Mouse (Mus musculus): ENCODE measurements around the gene Uhrf1. TPM values are rescaled to one million over a fixed set of nuclear protein-coding genes. Genes with fewer than 3 reads are reported as not detected.

Uhrf1 gene
- polyA plus RNA-seq, 1 experiment, result 16.3 TPM

DNA sequence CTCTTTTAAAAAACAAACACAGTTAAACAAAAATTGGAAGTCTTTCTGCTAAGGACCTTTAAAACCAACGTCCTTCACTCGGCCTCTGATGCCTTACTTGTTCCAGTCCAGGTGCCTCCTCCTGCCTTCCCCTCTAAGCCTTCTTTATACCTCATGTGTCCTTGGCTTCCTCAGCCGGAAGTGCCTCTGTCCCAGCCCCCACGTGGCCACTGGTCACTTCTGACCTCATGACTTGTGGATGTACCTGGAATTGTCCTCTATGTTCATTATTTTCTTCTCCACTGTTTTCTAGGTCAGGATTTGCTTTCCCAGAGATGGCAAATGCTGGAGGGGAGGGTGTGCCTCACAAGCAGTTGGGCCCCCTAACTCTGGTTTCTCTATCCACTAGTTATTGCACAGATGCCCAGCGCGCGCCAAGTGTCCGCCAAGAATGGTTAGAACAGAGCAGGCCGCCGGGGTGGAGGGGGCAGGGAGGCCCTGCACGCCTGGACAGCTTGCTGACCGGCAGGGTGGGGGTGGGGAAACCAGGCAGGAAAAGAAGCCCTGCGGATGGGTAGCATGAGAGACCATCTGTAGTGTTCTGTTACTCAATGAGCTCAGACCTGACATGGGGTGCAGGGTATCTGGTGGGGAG, 641 bp upstream of the Uhrf1 start:
- TF ChIP-seq CTCF (IDR thresholded peaks at IDR 0.05; ENCODE audit: extremely low read depth, insufficient read length, insufficient replicate concordance, low read depth, low read length) (no peak), POLR2A (IDR thresholded peaks at IDR 0.05; ENCODE audit: low read depth, low read length) (no peak)
- H3K4me3 ChIP-seq (ENCODE audit: low read depth, low read length), result no peak overlapping the region
- H3K27ac ChIP-seq (ENCODE audit: insufficient read depth, low read depth, low read length), result no peak overlapping the region
- no peaks in the 10 kb centered on the region for H3K36me3 ChIP-seq (ENCODE audit: control insufficient read depth, insufficient read depth, low read length)
- no peaks in the 10 kb centered on the region for H3K27me3 ChIP-seq (ENCODE audit: control insufficient read depth, insufficient read depth, low read length)
- 53% methylated on average over 13 of the region's 13 CpGs for WGBS
- peaks cover 22% of the 10 kb centered on the region for H3K4me1 ChIP-seq (ENCODE audit: control insufficient read depth, insufficient read depth, insufficient read length, low read length)

DNA sequence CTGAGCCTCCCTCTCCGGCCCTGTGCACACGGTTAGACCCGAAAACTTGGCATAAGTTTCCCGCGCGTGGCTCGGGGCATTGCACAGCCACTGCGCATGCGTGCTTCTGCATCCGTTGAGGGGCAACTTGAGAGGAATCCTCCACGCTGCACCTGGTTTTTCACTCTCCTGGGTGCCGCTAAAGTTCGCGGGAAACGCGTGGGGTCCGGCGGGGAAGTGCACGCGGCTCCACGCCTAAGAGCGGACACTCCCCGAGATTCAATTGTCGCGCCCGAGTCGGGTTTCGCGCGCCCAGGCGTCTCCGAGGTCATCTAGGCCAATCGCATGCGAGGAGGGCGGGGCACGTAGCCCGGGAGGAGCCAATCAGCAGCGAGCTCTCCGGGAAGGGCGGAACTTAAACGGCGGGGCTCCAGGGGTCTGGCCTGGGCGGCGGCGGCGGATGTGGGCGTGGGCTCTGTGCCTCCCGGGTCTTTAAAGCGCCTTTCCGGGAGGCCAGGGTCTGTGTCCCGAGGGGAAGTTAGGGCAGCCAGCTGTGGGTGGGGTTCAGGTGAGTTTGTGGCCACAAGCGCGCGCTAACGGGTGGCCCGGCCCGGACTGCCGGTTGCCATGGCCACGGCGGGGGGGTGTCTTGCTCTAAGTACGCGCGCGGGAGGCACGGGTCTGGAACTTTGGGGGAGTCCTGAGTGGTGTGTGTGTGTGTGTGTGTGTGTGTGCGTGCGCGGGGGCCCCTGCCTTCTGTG, 896 bp downstream of the Uhrf1 start:
- WGBS, result under 1% methylated on average over 68 of the region's 68 CpGs
- TF ChIP-seq CTCF (IDR thresholded peaks at IDR 0.05; ENCODE audit: extremely low read depth, insufficient read length, insufficient replicate concordance, low read depth, low read length), result no peak
- TF ChIP-seq POLR2A (IDR thresholded peaks at IDR 0.05; ENCODE audit: low read depth, low read length), result no peak
- H3K27ac ChIP-seq (ENCODE audit: insufficient read depth, low read depth, low read length), result peak overlapping the region; percentile 31; the same call in 1 of the 2 replicates

DNA sequence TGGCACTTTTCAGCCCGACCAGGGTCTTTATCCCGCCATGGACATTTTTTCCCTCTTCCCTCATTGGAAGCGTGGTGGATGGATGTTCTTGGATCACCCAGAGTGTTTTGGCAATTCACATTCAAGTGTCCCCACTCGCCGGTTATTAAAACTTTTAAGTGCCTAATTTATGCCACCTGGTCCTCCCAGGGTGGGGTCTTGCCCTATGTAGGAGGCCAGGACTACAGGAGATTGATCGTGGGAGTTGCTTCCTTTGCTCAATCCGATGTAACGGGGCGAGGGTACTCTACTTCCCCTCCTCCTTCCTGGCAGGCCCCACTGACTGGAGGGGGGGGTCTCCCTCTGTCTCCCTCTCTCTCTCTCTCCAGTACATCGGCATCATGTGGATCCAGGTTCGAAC, 1.6 kb downstream of the Uhrf1 start:
- Histone ChIP-seq H3K27ac (ENCODE audit: insufficient read depth, low read depth, low read length) (no peak overlapping the region), H3K27me3 (ENCODE audit: control insufficient read depth, insufficient read depth, low read length) (no peaks in the 10 kb centered on the region), H3K36me3 (ENCODE audit: control insufficient read depth, insufficient read depth, low read length) (no peaks in the 10 kb centered on the region), H3K4me1 (ENCODE audit: control insufficient read depth, insufficient read depth, insufficient read length, low read length) (peaks cover 22% of the 10 kb centered on the region), H3K4me3 (ENCODE audit: low read depth, low read length) (peak overlapping the region; percentile 82)
- WGBS, result 8% methylated on average over 11 of the region's 11 CpGs
- TF ChIP-seq CTCF (IDR thresholded peaks at IDR 0.05; ENCODE audit: extremely low read depth, insufficient read length, insufficient replicate concordance, low read depth, low read length) (no peak), POLR2A (IDR thresholded peaks at IDR 0.05; ENCODE audit: low read depth, low read length) (no peak)

More for the DNA sequence above, 896 bp downstream of the Uhrf1 start:
- Histone ChIP-seq H3K36me3 (ENCODE audit: control insufficient read depth, insufficient read depth, low read length) (no peaks in the 10 kb centered on the region), H3K4me1 (ENCODE audit: control insufficient read depth, insufficient read depth, insufficient read length, low read length) (peaks cover 22% of the 10 kb centered on the region), H3K4me3 (ENCODE audit: low read depth, low read length) (peak overlapping the region; percentile 82), H3K27me3 (ENCODE audit: control insufficient read depth, insufficient read depth, low read length) (no peaks in the 10 kb centered on the region)

DNA sequence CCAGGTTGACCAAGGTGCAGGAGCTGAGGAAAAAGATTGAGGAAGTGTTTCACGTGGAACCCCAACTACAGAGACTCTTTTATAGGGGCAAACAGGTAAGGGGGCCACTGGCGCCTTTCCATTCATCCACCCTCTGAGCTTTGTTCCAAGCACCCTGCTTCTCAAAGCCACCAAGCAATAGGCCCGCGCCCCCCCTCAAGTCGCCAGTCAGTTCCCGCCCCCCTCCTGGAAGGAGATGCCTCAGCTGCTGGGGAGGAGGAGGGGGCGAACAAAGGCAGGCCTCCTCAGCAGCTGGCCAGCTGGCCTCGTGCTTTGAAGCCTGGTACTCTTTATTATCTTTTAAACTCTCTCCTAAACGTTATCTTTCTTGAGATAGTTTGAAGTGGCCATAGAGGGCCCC, 2.0 kb downstream of the Uhrf1 start:
- 30% methylated on average over 9 of the region's 9 CpGs for WGBS
- Histone ChIP-seq H3K4me3 (ENCODE audit: low read depth, low read length) (peak overlapping the region; percentile 82), H3K27me3 (ENCODE audit: control insufficient read depth, insufficient read depth, low read length) (no peaks in the 10 kb centered on the region), H3K27ac (ENCODE audit: insufficient read depth, low read depth, low read length) (no peak overlapping the region), H3K36me3 (ENCODE audit: control insufficient read depth, insufficient read depth, low read length) (no peaks in the 10 kb centered on the region), H3K4me1 (ENCODE audit: control insufficient read depth, insufficient read depth, insufficient read length, low read length) (peaks cover 22% of the 10 kb centered on the region)
- TF ChIP-seq CTCF (IDR thresholded peaks at IDR 0.05; ENCODE audit: extremely low read depth, insufficient read length, insufficient replicate concordance, low read depth, low read length), result no peak
- TF ChIP-seq POLR2A (IDR thresholded peaks at IDR 0.05; ENCODE audit: low read depth, low read length), result no peak

DNA sequence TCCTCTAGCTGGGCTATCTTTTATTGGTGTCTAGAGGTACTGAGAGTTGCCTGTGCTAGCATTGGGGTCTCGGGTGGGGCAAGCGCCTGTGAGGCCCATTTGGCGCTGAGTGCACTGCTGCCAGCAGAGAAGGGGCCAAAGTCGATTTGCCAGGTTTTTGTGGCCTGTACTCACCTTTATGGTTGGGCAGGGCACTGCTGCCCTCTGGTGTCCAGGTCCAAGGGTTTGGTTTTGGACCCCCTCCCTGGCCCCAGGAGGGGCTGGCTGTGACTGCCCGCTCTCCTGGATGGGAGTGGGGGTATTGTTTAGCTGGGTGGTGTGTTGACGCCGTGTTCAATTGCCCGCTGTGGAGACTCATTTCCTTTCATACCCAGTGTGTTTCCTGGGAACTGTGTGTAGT, 2.7 kb downstream of the Uhrf1 start:
- WGBS, result 50% methylated on average over 8 of the region's 8 CpGs
- Histone ChIP-seq H3K27me3 (ENCODE audit: control insufficient read depth, insufficient read depth, low read length) (no peaks in the 10 kb centered on the region), H3K4me1 (ENCODE audit: control insufficient read depth, insufficient read depth, insufficient read length, low read length) (peaks cover 22% of the 10 kb centered on the region), H3K27ac (ENCODE audit: insufficient read depth, low read depth, low read length) (no peak overlapping the region), H3K4me3 (ENCODE audit: low read depth, low read length) (no peak overlapping the region), H3K36me3 (ENCODE audit: control insufficient read depth, insufficient read depth, low read length) (no peaks in the 10 kb centered on the region)
- no peak for TF ChIP-seq POLR2A (IDR thresholded peaks at IDR 0.05; ENCODE audit: low read depth, low read length)
- peak; percentile 50; the same call in 1 of the 2 replicates for TF ChIP-seq CTCF (IDR thresholded peaks at IDR 0.05; ENCODE audit: extremely low read depth, insufficient read length, insufficient replicate concordance, low read depth, low read length)

DNA sequence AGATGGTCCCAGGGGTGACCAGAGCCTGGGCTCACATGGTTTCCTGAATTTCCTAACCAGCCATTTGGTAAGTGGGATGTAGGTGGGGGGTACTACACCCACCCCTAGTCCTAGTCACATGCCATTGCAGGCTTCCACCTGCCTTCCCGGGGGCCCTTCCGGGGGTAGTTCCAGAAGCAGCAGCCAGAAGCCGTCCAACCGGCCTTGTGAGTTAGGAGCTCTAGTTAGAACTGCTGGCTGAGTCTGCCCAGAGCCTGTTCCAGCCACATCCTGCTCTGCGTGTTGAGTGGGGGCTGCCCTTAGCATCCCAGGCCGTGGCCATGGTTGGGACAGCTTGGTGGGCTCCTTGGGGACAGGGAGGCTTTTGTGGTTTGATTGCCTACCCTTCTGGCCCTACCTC, 5.0 kb downstream of the Uhrf1 start:
- Histone ChIP-seq H3K4me3 (ENCODE audit: low read depth, low read length) (no peak overlapping the region), H3K36me3 (ENCODE audit: control insufficient read depth, insufficient read depth, low read length) (peaks cover 6% of the 10 kb centered on the region; the same call in 1 of the 2 replicates)
- 53% methylated on average over 6 of the region's 6 CpGs for WGBS

More for the DNA sequence above, 5.0 kb downstream of the Uhrf1 start:
- Histone ChIP-seq H3K4me1 (ENCODE audit: control insufficient read depth, insufficient read depth, insufficient read length, low read length) (peaks cover 16% of the 10 kb centered on the region), H3K27ac (ENCODE audit: insufficient read depth, low read depth, low read length) (no peak overlapping the region), H3K27me3 (ENCODE audit: control insufficient read depth, insufficient read depth, low read length) (no peaks in the 10 kb centered on the region)
- TF ChIP-seq POLR2A (IDR thresholded peaks at IDR 0.05; ENCODE audit: low read depth, low read length) (no peak), CTCF (IDR thresholded peaks at IDR 0.05; ENCODE audit: extremely low read depth, insufficient read length, insufficient replicate concordance, low read depth, low read length) (no peak)

Measured in small intestine, adult 2 months (tissue).